Mouse (Mus musculus) hindlimb bud, embryonic 11.5 days (tissue): ENCODE results near the gene Mta2.

Experiments
- DNase-seq: peaks from one replicate; pipeline ENCODE4 v3.0.0-alpha.2; 2012; ENCODE audit warnings: low read depth, low spot score; ENCODE audit errors: extremely low spot score

The Mta2 gene

GRCm38 (mm10) chr19:8990432-8991102, 48.9 kb downstream of the Mta2 start:
- DNase-seq = no peak

- no peak for DNase-seq
Observed at GRCm38 (mm10) chr19:8991245-8991870, 49.7 kb downstream of the Mta2 start.

DNA sequence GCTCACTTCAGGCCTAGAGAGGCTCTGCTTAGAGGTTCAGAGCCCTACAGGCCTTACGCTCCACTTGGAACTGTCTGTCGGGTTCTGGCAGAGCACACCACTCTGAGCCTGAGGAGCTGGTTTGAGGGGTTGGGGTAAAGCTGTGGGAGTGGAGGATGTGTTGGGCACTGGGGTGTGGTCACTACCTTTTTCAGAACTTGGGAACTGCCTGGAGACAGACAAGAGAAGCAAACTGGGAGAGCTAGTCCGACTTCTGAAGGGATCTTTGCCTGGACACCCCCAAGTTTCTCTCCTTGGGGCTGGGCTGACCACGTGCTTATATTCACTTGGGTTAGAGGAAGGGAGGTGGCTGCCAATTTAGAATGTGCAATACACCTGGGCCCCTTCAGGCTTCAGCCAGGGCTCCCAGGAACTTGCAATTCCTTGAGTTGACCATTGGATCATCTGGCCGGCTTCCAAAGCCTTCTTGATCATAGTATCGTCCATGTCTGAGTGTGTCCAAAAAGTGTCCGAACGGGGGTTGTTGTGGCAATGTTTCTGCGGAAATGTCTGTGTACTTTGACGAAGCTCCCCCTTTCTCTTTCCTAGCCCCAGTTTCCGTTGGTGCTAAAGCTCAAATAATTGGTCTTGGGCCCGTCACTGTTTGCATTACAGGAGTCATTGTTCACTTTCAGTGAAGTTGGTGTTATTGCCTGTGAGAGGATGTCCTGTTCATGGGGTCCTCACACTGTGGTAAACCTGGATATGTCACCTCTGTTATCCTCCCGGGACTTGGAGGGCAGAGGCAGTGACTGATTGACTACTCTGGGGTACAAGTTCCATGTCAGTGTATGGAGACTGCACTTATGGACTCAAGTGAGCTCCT, 50.4 kb downstream of the Mta2 start:
- DNase-seq = no peak

GRCm38 (mm10) chr19:8992769-8993624, 51.3 kb downstream of the Mta2 start:
- no peak for DNase-seq

- DNase-seq = no peak
Observed at GRCm38 (mm10) chr19:8993625-8993912, 51.9 kb downstream of the Mta2 start.

DNA sequence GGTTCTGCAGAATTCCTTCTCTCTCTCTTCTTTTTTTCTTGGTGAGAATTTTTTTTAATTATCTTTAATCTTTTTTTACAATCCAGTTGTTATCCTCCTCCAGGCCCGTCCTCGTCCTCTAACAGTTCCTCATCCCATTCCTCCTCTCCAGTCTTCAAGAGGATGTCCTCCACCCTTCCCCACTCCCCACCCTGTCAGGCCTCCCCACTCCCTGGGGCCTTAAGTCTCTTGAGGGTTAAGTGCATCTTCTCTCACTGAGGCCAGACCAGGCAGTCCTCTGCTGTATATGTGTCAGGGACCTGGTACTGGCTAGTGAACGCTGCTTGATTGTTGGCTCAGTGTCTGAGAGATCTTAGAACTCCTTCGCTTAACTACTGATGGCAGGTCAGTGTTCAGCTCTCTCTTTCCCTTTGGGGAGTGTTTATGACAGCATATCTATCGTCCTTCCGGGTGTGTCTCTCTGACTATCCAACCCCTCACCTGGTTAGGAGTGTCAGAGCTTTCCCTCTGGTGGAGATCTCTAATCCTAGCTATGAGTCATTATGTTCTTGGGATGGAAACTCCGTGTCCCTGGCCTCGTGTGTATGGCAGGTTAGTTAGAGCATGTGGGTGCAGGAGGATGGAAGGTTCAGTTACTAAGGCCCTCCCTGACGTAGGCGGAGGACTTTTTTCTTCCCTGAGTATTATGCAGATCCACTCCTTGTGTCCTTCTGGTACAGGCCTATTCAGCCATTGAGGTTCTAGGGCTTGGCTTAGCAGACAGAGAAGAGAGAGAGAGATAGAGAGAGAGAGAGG, 53.3 kb downstream of the Mta2 start:
- no peak for DNase-seq

GRCm38 (mm10) chr19:8996601-8997000, 54.9 kb downstream of the Mta2 start:
- DNase-seq = no peak

- no peak for DNase-seq
Observed at GRCm38 (mm10) chr19:8997546-8997945, 55.9 kb downstream of the Mta2 start.

DNA sequence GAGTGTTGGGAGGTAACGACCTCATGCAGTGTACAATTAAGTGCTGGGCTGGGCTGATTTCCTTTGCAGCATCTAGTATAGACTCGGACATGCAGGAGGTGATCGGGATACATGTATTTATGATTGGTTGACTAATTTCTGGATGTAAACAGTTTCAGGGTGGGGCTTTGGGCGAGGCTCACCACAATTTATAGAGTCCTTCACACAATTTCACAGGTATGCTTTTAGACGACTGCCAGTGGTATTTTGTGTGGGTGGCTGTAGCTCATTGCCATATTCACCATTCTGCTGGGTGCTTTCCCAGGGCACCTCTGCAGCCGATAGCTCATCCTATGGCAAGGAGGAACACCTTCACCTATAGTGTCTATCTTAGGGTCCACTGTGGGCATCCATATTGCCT, 56.9 kb downstream of the Mta2 start:
- DNase-seq = no peak

GRCm38 (mm10) chr19:8999223-8999622, 57.5 kb downstream of the Mta2 start:
- no peak for DNase-seq
